Mouse (Mus musculus): ENCODE results near the gene Gmeb1.
"Not testable (repeated sequence)": the region's sequence is repeated elsewhere in the genome, so short reads cannot be mapped to it uniquely, and the experiment has no call there.

The Gmeb1 gene

GRCm38 (mm10) chr4:132261514-132262357 is at the start of gene Gmeb1:
Gene Gmeb1, minus strand, starts transcription at chr4:132261602.
- DNase-seq (ENCODE audit: low spot score), result peak; percentile 61

- DNase-seq (ENCODE audit: low spot score), result no peak
These were observed 48.6 kb upstream of the Gmeb1 start for GRCm38 (mm10) chr4:132309849-132310472.

GRCm38 (mm10) chr4:132309140-132309848 is 47.9 kb upstream of the Gmeb1 start:
- DNase-seq (ENCODE audit: low spot score), result no peak

- peak; percentile 80 for DNase-seq (ENCODE audit: low spot score)
These were observed 47.2 kb upstream of the Gmeb1 start for GRCm38 (mm10) chr4:132308437-132309139.

DNA sequence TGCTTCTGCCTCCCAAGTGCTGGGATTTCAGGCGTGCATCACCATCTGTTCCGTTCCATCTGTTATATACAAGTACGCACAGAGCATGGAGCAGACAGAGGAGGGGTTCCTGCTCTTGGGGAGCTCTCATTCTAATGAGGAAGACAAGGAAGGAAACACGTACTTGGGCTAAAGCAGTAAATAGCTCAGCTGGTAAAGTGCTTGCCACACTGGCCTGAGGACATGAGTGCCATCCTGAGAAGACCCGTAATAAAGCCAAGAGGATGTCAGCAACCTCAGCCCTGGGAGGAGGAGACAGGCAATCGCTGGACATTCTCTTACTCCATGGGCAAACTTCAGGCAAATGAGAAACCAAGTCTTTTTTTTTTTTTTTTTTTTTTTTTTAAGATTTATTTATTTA is 44.6 kb upstream of the Gmeb1 start:
- no peak for DNase-seq (ENCODE audit: low spot score)

GRCm38 (mm10) chr4:132305276-132305675 is 43.9 kb upstream of the Gmeb1 start:
- no peak for DNase-seq (ENCODE audit: low spot score)

DNA sequence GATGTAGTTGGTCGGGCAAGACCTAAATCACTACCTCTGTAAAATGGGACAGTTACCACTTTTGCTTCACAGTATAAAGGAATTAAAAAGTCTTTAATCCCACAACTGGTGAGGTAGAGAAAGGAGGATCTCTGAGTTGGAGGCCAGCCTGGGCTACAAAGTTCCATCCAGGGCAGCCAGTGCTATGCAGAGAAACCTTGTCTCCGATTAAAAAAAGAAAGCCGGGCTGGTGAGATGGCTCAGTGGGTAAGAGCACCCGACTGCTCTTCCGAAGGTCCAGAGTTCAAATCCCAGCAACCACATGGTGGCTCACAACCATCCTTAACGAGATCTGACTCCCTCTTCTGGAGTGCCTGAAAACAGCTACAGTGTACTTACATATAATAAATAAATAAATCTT is 42.1 kb upstream of the Gmeb1 start:
- DNase-seq (ENCODE audit: low spot score), result not testable (repeated sequence)

GRCm38 (mm10) chr4:132302939-132303479 is 41.6 kb upstream of the Gmeb1 start, which contains the start of gene Rab42:
Gene Rab42, minus strand, starts transcription at chr4:132303385.
- peak; percentile 25 for DNase-seq (ENCODE audit: low spot score)

GRCm38 (mm10) chr4:132301965-132302938 is 40.9 kb upstream of the Gmeb1 start:
- DNase-seq (ENCODE audit: low spot score), result no peak

DNA sequence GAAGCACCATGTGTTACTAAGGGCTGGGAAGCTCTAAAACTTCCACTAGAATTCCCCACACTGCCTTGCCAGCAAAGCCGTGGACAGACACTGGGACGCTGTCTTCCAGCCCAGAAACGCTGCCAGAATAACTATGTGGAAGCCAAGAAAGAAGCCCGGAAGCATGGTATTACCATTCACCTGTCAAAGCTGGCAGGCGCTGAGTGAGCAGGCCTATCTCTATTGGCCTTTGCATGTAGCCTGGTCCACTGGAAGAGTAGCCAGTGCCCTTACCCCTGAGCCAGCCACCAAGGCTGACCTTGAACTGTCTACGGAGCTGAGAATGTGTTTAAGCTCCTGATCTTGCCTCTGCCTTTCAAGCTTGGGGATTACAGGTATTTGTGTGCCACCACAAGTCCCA is 40.1 kb upstream of the Gmeb1 start:
- DNase-seq (ENCODE audit: low spot score), result no peak

DNA sequence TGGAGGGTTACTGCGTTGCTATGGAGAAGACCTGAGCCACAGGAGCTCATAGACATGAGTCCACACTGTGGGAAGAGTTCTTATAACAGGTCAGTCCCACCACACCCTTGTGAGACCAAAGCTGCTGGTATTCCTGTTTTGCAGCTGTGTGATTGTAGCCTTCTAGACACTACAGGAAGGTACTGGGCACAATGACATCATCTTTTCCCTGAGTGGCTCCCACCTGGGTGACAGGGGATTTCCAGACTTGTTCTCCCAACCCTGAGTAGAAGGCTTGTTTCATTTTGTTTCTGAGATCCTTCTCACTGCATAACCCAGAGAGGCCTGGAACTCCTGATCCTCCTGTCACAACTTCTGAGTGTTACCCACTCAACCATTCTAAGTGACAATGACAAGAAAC is 38.4 kb upstream of the Gmeb1 start:
- no peak for DNase-seq (ENCODE audit: low spot score)

DNA sequence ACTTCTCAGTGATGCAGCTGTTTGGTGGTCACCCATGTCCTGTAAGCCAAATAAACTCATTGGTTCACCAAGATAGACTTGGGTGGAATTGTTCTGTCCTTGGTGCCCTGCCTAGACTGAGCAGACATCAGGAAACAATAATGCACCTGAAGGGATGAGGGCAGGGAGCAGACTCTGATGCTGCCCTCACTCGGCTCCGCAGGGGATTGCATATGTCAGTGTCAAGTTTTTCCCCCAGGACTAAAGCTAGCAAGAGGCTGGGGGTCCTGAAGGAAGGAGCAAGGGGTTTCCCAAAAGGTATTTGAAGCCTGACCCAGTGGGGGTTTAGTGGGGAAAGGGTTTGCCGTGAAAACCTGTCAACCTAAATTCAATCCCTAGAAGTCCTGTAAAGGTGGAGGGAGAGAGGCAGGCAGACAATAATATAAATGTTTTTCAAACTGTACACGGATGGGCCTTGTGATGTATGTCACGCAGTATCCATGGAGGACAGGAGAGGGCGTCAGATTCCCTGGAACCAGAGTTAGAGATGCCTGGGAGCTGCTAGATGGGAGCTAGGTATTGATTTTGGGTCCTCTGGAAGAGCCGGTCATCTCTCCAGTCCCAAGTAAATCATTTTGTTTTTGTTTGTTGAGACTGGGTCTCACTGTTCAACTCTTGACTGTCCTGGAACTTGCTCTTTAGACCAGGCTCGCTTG is 34.4 kb upstream of the Gmeb1 start:
- DNase-seq (ENCODE audit: low spot score), result no peak

- no peak for DNase-seq (ENCODE audit: low spot score)
These were observed 32.4 kb upstream of the Gmeb1 start for GRCm38 (mm10) chr4:132293682-132294240.

DNA sequence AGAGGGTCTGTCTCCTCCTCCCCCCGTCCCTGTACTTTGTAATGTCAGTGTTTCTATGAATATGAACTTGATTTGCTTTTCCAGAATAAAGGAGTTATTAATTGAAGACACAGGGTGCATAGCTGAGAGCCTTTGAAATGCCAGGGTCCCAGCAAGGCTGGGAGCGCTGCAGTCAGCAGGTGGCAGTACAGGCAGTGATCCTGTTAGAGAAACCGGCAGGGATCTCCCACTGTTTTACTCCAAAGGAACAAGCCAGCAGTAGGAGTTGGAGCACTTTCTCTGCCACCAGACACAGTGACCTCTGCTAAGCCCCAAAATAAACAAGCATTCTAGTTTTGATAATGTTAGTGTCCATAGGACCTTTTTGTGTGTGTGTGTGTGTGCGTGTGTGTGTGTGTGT is 31.6 kb upstream of the Gmeb1 start:
- no peak for DNase-seq (ENCODE audit: low spot score)

GRCm38 (mm10) chr4:132291624-132292335 is 30.4 kb upstream of the Gmeb1 start:
- DNase-seq (ENCODE audit: low spot score), result no peak

GRCm38 (mm10) chr4:132291056-132291455 is 29.7 kb upstream of the Gmeb1 start:
- DNase-seq (ENCODE audit: low spot score), result no peak

- DNase-seq (ENCODE audit: low spot score), result not testable (repeated sequence)
These were observed 27.4 kb upstream of the Gmeb1 start for GRCm38 (mm10) chr4:132288840-132289239.

- no peak for DNase-seq (ENCODE audit: low spot score)
These were observed 14.5 kb upstream of the Gmeb1 start for GRCm38 (mm10) chr4:132275949-132276348.
